Mouse (Mus musculus) limb, embryonic 11.5 days (tissue): ENCODE data around the gene Rnf186. TPM values are rescaled to one million over a fixed set of nuclear protein-coding genes. Genes with fewer than 3 reads are reported as not detected.

Experiments
- ATAC-seq: fragments of 200-750 bp; cut with Nextera tagmentation; 2 replicates; pipeline ENCODE4 v1.8.0; 2017; ENCODE audit warnings: low read depth; ENCODE audit not compliant: insufficient number of reproducible peaks, low FRiP score, low TSS enrichment
- DNase-seq: peaks from one replicate; pipeline ENCODE4 v3.0.0-alpha.2; 2015; ENCODE audit warnings: low spot score
- H3K27ac ChIP-seq: fragments of 300-500 bp; sonication (generic); replicated peaks from 2 replicates; pipeline ENCODE4 v1.5.1; 2014; ENCODE audit warnings: low read depth, mild to moderate bottlenecking, low read length
- H3K27me3 ChIP-seq: fragments of 300-500 bp; sonication (generic); 2 replicates; pipeline ENCODE4 v1.6.1; 2014; ENCODE audit warnings: mild to moderate bottlenecking, low read length, mixed read lengths; ENCODE audit not compliant: control insufficient read depth, insufficient read depth
- H3K36me3 ChIP-seq: fragments of 300-500 bp; sonication (generic); 2 replicates; pipeline ENCODE4 v1.6.1; 2014; ENCODE audit warnings: mild to moderate bottlenecking, low read length, moderate library complexity, mixed read lengths; ENCODE audit not compliant: control insufficient read depth, insufficient read depth
- H3K4me1 ChIP-seq: fragments of 300-500 bp; sonication (generic); 2 replicates; pipeline ENCODE4 v1.6.1; 2014; ENCODE audit warnings: low read length, mixed read lengths; ENCODE audit not compliant: control insufficient read depth, insufficient read depth
- H3K4me2 ChIP-seq: fragments of 300-500 bp; sonication (generic); 2 replicates; pipeline ENCODE4 v1.6.1; 2014; ENCODE audit warnings: low read depth, mild to moderate bottlenecking, moderate library complexity; ENCODE audit not compliant: severe bottlenecking
- H3K4me3 ChIP-seq: fragments of 300-500 bp; sonication (generic); 2 replicates; pipeline ENCODE4 v1.5.1; 2014; ENCODE audit warnings: low read depth, low read length
- H3K9ac ChIP-seq: fragments of 300-500 bp; sonication (generic); 2 replicates; pipeline ENCODE4 v1.6.1; 2014; ENCODE audit warnings: mild to moderate bottlenecking, low read length
- H3K9me3 ChIP-seq: fragments of 300-500 bp; sonication (generic); 2 replicates; pipeline ENCODE4 v1.6.1; 2016; ENCODE audit warnings: low read length; ENCODE audit not compliant: control insufficient read depth
- WGBS: fragments of 180-500 bp; shearing (Covaris S2); extraction: QIAGEN DNeasy Blood & Tissue Kit; methylation state at CpG from one replicate; pipeline ENCODE4 v1.1.7; 2014; 5-methylcytosine and 5-hydroxymethylcytosine counted together
- polyA plus RNA-seq: library from polyadenylated mRNA; unstranded; fragments of >200 nt; fragmentation: Nextera tagmentation; extraction: Ambion mirVana; gene quantifications from 2 replicates; pipeline ENCODE4 v1.2.1, GENCODE M21; 2014

Gene Rnf186
- polyA plus RNA-seq, 1 experiment from 2014 or later, result not detected

GRCm38 (mm10) chr4:139011201-139011702 is 44.3 kb downstream of the Rnf186 start:
- no peak for ATAC-seq
- WGBS, result 84% methylated on average over 13 of the region's 13 CpGs
- H3K4me3 ChIP-seq, result no peak overlapping the region
- H3K27me3 ChIP-seq, result no peaks in the 10 kb centered on the region
- no peak for DNase-seq
- no peak overlapping the region for H3K9ac ChIP-seq
- no peak overlapping the region for H3K27ac ChIP-seq
- no peaks in the 10 kb centered on the region for H3K4me1 ChIP-seq
- no peaks in the 10 kb centered on the region for H3K9me3 ChIP-seq
- H3K4me2 ChIP-seq, result no peak overlapping the region
- H3K36me3 ChIP-seq, result no peaks in the 10 kb centered on the region

DNA sequence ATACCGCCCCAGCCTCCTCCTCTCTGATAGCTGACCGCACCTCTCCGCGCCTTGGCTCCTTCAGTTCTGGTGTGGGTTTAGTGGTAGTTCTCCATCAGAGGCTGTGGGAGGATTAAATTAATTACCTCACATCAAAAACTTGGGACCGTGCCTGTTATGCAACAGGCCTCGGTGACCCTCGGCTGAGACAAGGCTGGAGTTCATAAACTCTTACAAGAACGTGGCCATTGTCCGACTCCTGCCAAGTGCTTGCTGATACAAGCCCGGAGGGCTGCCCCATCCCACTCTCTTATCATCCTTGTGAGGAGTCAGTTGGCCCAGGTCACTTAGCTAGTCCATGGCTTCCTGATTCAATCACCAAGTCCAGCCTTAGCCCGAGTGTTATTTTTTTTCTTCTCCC is 46.4 kb downstream of the Rnf186 start:
- no peak for DNase-seq
- H3K4me2 ChIP-seq, result no peak overlapping the region
- no peak overlapping the region for H3K27ac ChIP-seq
- no peaks in the 10 kb centered on the region for H3K27me3 ChIP-seq
- H3K4me3 ChIP-seq, result no peak overlapping the region
- H3K9me3 ChIP-seq, result no peaks in the 10 kb centered on the region
- no peaks in the 10 kb centered on the region for H3K36me3 ChIP-seq
- no peaks in the 10 kb centered on the region for H3K4me1 ChIP-seq
- no peak for ATAC-seq
- 89% methylated on average over 11 of the region's 11 CpGs for WGBS
- H3K9ac ChIP-seq, result no peak overlapping the region

GRCm38 (mm10) chr4:139014793-139015192 is 47.9 kb downstream of the Rnf186 start:
- 79% methylated on average over 6 of the region's 6 CpGs for WGBS
- no peak overlapping the region for H3K4me2 ChIP-seq
- H3K4me3 ChIP-seq, result no peak overlapping the region
- H3K36me3 ChIP-seq, result no peaks in the 10 kb centered on the region
- no peaks in the 10 kb centered on the region for H3K9me3 ChIP-seq
- H3K27ac ChIP-seq, result no peak overlapping the region
- no peaks in the 10 kb centered on the region for H3K4me1 ChIP-seq
- DNase-seq (no peak), ATAC-seq (no peak)
- H3K9ac ChIP-seq, result no peak overlapping the region
- no peaks in the 10 kb centered on the region for H3K27me3 ChIP-seq

Other genes starting within 250 kb of the Rnf186 start
- 0.27 and 1.1 TPM in 2 replicates for gene Pla2g2c, start 242.3 kb upstream of the Rnf186 start, polyA plus RNA-seq
- gene Ubxn10, start 229.9 kb upstream of the Rnf186 start, polyA plus RNA-seq, result 1.9 and 2.3 TPM in 2 replicates
- gene Pla2g2f, start 209.5 kb upstream of the Rnf186 start, polyA plus RNA-seq, result 0.09 and 0.14 TPM in 2 replicates
- not detected in 2 replicates for gene Pla2g2d, start 191.4 kb upstream of the Rnf186 start, polyA plus RNA-seq
- gene Pla2g5, start 103.6 kb upstream of the Rnf186 start, polyA plus RNA-seq, result 0.12 TPM in 1 of 2 replicates, not detected in the other
- not detected in 2 replicates for gene Gm13030, start 93.1 kb upstream of the Rnf186 start, polyA plus RNA-seq
- gene Pla2g2e, start 89.2 kb upstream of the Rnf186 start, polyA plus RNA-seq, result not detected in 2 replicates
- gene Otud3, start 53.2 kb upstream of the Rnf186 start, polyA plus RNA-seq, result 3.6 and 3.7 TPM in 2 replicates
- gene Tmco4, start 5.8 kb downstream of the Rnf186 start, polyA plus RNA-seq, result 1.0 and 1.4 TPM in 2 replicates
- 0.07 and 0.11 TPM in 2 replicates for gene Htr6, start 108.5 kb downstream of the Rnf186 start, polyA plus RNA-seq
- gene Nbl1, start 125.9 kb downstream of the Rnf186 start, polyA plus RNA-seq, result 51.8 and 53.8 TPM in 2 replicates
- gene Minos1, start 164.0 kb downstream of the Rnf186 start, polyA plus RNA-seq, result 404 and 456 TPM in 2 replicates
- gene Capzb, start 225.8 kb downstream of the Rnf186 start, polyA plus RNA-seq, result 278 and 307 TPM in 2 replicates